Mouse (Mus musculus) limb, embryonic 11.5 days (tissue): ENCODE results near the gene Hps5. TPM values are rescaled to one million over a fixed set of nuclear protein-coding genes. Genes with fewer than 3 reads are reported as not detected.

Source experiments
- ATAC-seq: fragments of 200-750 bp; cut with Nextera tagmentation; 2 replicates; pipeline ENCODE4 v1.8.0; 2017; ENCODE audit warnings: low read depth; ENCODE audit not compliant: insufficient number of reproducible peaks, low FRiP score, low TSS enrichment
- DNase-seq: peaks from one replicate; pipeline ENCODE4 v3.0.0-alpha.2; 2015; ENCODE audit warnings: low spot score
- H3K27ac ChIP-seq: fragments of 300-500 bp; sonication (generic); replicated peaks from 2 replicates; pipeline ENCODE4 v1.5.1; 2014; ENCODE audit warnings: low read depth, mild to moderate bottlenecking, low read length
- H3K27me3 ChIP-seq: fragments of 300-500 bp; sonication (generic); 2 replicates; pipeline ENCODE4 v1.6.1; 2014; ENCODE audit warnings: mild to moderate bottlenecking, low read length, mixed read lengths; ENCODE audit not compliant: control insufficient read depth, insufficient read depth
- H3K36me3 ChIP-seq: fragments of 300-500 bp; sonication (generic); 2 replicates; pipeline ENCODE4 v1.6.1; 2014; ENCODE audit warnings: mild to moderate bottlenecking, low read length, moderate library complexity, mixed read lengths; ENCODE audit not compliant: control insufficient read depth, insufficient read depth
- H3K4me1 ChIP-seq: fragments of 300-500 bp; sonication (generic); 2 replicates; pipeline ENCODE4 v1.6.1; 2014; ENCODE audit warnings: low read length, mixed read lengths; ENCODE audit not compliant: control insufficient read depth, insufficient read depth
- H3K4me2 ChIP-seq: fragments of 300-500 bp; sonication (generic); 2 replicates; pipeline ENCODE4 v1.6.1; 2014; ENCODE audit warnings: low read depth, mild to moderate bottlenecking, moderate library complexity; ENCODE audit not compliant: severe bottlenecking
- H3K4me3 ChIP-seq: fragments of 300-500 bp; sonication (generic); 2 replicates; pipeline ENCODE4 v1.5.1; 2014; ENCODE audit warnings: low read depth, low read length
- H3K9ac ChIP-seq: fragments of 300-500 bp; sonication (generic); 2 replicates; pipeline ENCODE4 v1.6.1; 2014; ENCODE audit warnings: mild to moderate bottlenecking, low read length
- H3K9me3 ChIP-seq: fragments of 300-500 bp; sonication (generic); 2 replicates; pipeline ENCODE4 v1.6.1; 2016; ENCODE audit warnings: low read length; ENCODE audit not compliant: control insufficient read depth
- WGBS: fragments of 180-500 bp; shearing (Covaris S2); extraction: QIAGEN DNeasy Blood & Tissue Kit; methylation state at CpG from one replicate; pipeline ENCODE4 v1.1.7; 2014; 5-methylcytosine and 5-hydroxymethylcytosine counted together
- polyA plus RNA-seq: library from polyadenylated mRNA; unstranded; fragments of >200 nt; fragmentation: Nextera tagmentation; extraction: Ambion mirVana; gene quantifications from 2 replicates; pipeline ENCODE4 v1.2.1, GENCODE M21; 2014

Hps5 gene
- polyA plus RNA-seq, 1 experiment from 2014 or later = 18.6 TPM

GRCm38 (mm10) chr7:46738561-46739460 lies 57.1 kb downstream of the Hps5 start:
- H3K36me3 ChIP-seq = no peaks in the 10 kb centered on the region
- no peaks in the 10 kb centered on the region for H3K4me1 ChIP-seq

GRCm38 (mm10) chr7:46734983-46735382 lies 60.9 kb downstream of the Hps5 start:
- no peak for DNase-seq
- ATAC-seq = no peak
- no peaks in the 10 kb centered on the region for H3K9me3 ChIP-seq
- H3K4me1 ChIP-seq = no peaks in the 10 kb centered on the region
- H3K27me3 ChIP-seq = no peaks in the 10 kb centered on the region
- H3K4me2 ChIP-seq = no peak overlapping the region
- no peak overlapping the region for H3K4me3 ChIP-seq
- no peak overlapping the region for H3K9ac ChIP-seq
- no peaks in the 10 kb centered on the region for H3K36me3 ChIP-seq
- H3K27ac ChIP-seq = no peak overlapping the region
- WGBS = 69% methylated on average over 2 of the region's 2 CpGs

More at GRCm38 (mm10) chr7:46738561-46739460, 57.1 kb downstream of the Hps5 start:
- Histone ChIP-seq H3K27ac (no peak overlapping the region), H3K9ac (no peak overlapping the region), H3K27me3 (no peaks in the 10 kb centered on the region), H3K4me2 (no peak overlapping the region), H3K4me3 (no peak overlapping the region), H3K9me3 (no peaks in the 10 kb centered on the region)
- no peak for ATAC-seq
- WGBS = 82% methylated on average over 12 of the region's 12 CpGs
- DNase-seq = no peak

- Histone ChIP-seq H3K9me3 (no peaks in the 10 kb centered on the region), H3K27ac (no peak within 1 kb of the TSS), H3K27me3 (no peaks in the 10 kb centered on the region), H3K4me3 (no peak within 1 kb of the TSS), H3K9ac (no peak within 1 kb of the TSS), H3K36me3 (no peaks in the 10 kb centered on the region), H3K4me1 (no peaks in the 10 kb centered on the region), H3K4me2 (no peak within 1 kb of the TSS)
- WGBS = 78% methylated on average over 4 of the region's 4 CpGs
- ATAC-seq (no peak), DNase-seq (no peak)
Observed at GRCm38 (mm10) chr7:46732458-46732857, 63.4 kb downstream of the Hps5 start, which contains the start of gene Saa4. Gene Saa4 (minus strand): TSS chr7:46732603.

GRCm38 (mm10) chr7:46727584-46727983 lies 68.3 kb downstream of the Hps5 start:
- H3K4me1 ChIP-seq = no peaks in the 10 kb centered on the region
- H3K27ac ChIP-seq = no peak overlapping the region
- no peak overlapping the region for H3K4me3 ChIP-seq
- ATAC-seq (no peak), DNase-seq (no peak)
- 82% methylated on average over 1 of the region's 1 CpGs for WGBS
- no peak overlapping the region for H3K9ac ChIP-seq
- no peaks in the 10 kb centered on the region for H3K9me3 ChIP-seq
- H3K4me2 ChIP-seq = no peak overlapping the region
- no peaks in the 10 kb centered on the region for H3K27me3 ChIP-seq
- H3K36me3 ChIP-seq = no peaks in the 10 kb centered on the region

GRCm38 (mm10) chr7:46724396-46724795 lies 71.5 kb downstream of the Hps5 start:
- Histone ChIP-seq H3K4me3 (no peak overlapping the region), H3K9me3 (no peaks in the 10 kb centered on the region), H3K27ac (no peak overlapping the region), H3K4me1 (no peaks in the 10 kb centered on the region), H3K9ac (no peak overlapping the region), H3K27me3 (no peaks in the 10 kb centered on the region), H3K36me3 (no peaks in the 10 kb centered on the region), H3K4me2 (no peak overlapping the region)
- DNase-seq = no peak
- WGBS = 82% methylated on average over 5 of the region's 5 CpGs
- no peak for ATAC-seq

- 91% methylated on average over 3 of the region's 3 CpGs for WGBS
- no peak for ATAC-seq
- DNase-seq = no peak
- H3K9ac ChIP-seq = no peak overlapping the region
- no peak overlapping the region for H3K4me2 ChIP-seq
- H3K27ac ChIP-seq = no peak overlapping the region
- H3K4me1 ChIP-seq = no peaks in the 10 kb centered on the region
- no peak overlapping the region for H3K4me3 ChIP-seq
- H3K27me3 ChIP-seq = no peaks in the 10 kb centered on the region
- no peaks in the 10 kb centered on the region for H3K9me3 ChIP-seq
- no peaks in the 10 kb centered on the region for H3K36me3 ChIP-seq
Observed at GRCm38 (mm10) chr7:46723849-46724248, 72.0 kb downstream of the Hps5 start.

GRCm38 (mm10) chr7:46723354-46723753 lies 72.5 kb downstream of the Hps5 start:
- no peak for ATAC-seq
- Histone ChIP-seq H3K4me3 (no peak overlapping the region), H3K27me3 (no peaks in the 10 kb centered on the region), H3K27ac (no peak overlapping the region), H3K36me3 (no peaks in the 10 kb centered on the region), H3K4me1 (no peaks in the 10 kb centered on the region), H3K9ac (no peak overlapping the region), H3K9me3 (no peaks in the 10 kb centered on the region), H3K4me2 (no peak overlapping the region)
- WGBS = 91% methylated on average over 6 of the region's 6 CpGs
- no peak for DNase-seq

GRCm38 (mm10) chr7:46720460-46720859 lies 75.4 kb downstream of the Hps5 start:
- Histone ChIP-seq H3K4me2 (no peak overlapping the region), H3K36me3 (no peaks in the 10 kb centered on the region), H3K4me1 (no peaks in the 10 kb centered on the region), H3K9ac (no peak overlapping the region), H3K27me3 (no peaks in the 10 kb centered on the region), H3K9me3 (no peaks in the 10 kb centered on the region), H3K4me3 (no peak overlapping the region), H3K27ac (no peak overlapping the region)
- ATAC-seq = no peak
- 84% methylated on average over 9 of the region's 9 CpGs for WGBS
- DNase-seq = no peak
